Mouse (Mus musculus): ENCODE data around the gene Pxmp4.
A peak's percentile ranks its signal among the peaks of the same experiment; 100 is the strongest.

The Pxmp4 gene

GRCm38 (mm10) chr2:154603638-154604153 is at the start of gene Pxmp4:
Pxmp4 (minus strand) TSS chr2:154603708.
- DNase-seq (ENCODE audit: low spot score in 2 of 2) = peak; percentile 98

GRCm38 (mm10) chr2:154651363-154651762 is 47.9 kb upstream of the Pxmp4 start, which contains the start of gene Chmp4b:
Chmp4b (plus strand) TSS chr2:154651705.
- no peak for DNase-seq (ENCODE audit: low spot score in 2 of 2)

- no peak for DNase-seq (ENCODE audit: low spot score in 2 of 2)
These were observed 46.9 kb upstream of the Pxmp4 start for GRCm38 (mm10) chr2:154650404-154650803.

GRCm38 (mm10) chr2:154648086-154648485 is 44.6 kb upstream of the Pxmp4 start:
- no peak for DNase-seq (ENCODE audit: low spot score in 2 of 2)

GRCm38 (mm10) chr2:154646634-154647033 is 43.1 kb upstream of the Pxmp4 start:
- no peak for DNase-seq (ENCODE audit: low spot score in 2 of 2)

GRCm38 (mm10) chr2:154642712-154643385 is 39.3 kb upstream of the Pxmp4 start:
- DNase-seq (ENCODE audit: low spot score in 2 of 2) = no peak

- no peak for DNase-seq (ENCODE audit: low spot score in 2 of 2)
These were observed 38.5 kb upstream of the Pxmp4 start for GRCm38 (mm10) chr2:154642005-154642459.

- no peak for DNase-seq (ENCODE audit: low spot score in 2 of 2)
These were observed 37.7 kb upstream of the Pxmp4 start for GRCm38 (mm10) chr2:154641176-154641575.

- no peak for DNase-seq (ENCODE audit: low spot score in 2 of 2)
These were observed 35.6 kb upstream of the Pxmp4 start for GRCm38 (mm10) chr2:154639115-154639514.

GRCm38 (mm10) chr2:154638521-154638920 is 35.0 kb upstream of the Pxmp4 start:
- DNase-seq (ENCODE audit: low spot score in 2 of 2) = no peak

GRCm38 (mm10) chr2:154635826-154636225 is 32.3 kb upstream of the Pxmp4 start:
- no peak for DNase-seq (ENCODE audit: low spot score in 2 of 2)

GRCm38 (mm10) chr2:154633876-154634644 is 30.6 kb upstream of the Pxmp4 start:
- DNase-seq (ENCODE audit: low spot score in 2 of 2) = no peak

- DNase-seq (ENCODE audit: low spot score in 2 of 2) = no peak
These were observed 29.7 kb upstream of the Pxmp4 start for GRCm38 (mm10) chr2:154633039-154633742.

GRCm38 (mm10) chr2:154632203-154632780 is 28.8 kb upstream of the Pxmp4 start:
- peak; percentile 47 to 56 for DNase-seq (ENCODE audit: low spot score in 2 of 2)

- no peak for DNase-seq (ENCODE audit: low spot score in 2 of 2)
These were observed 27.0 kb upstream of the Pxmp4 start for GRCm38 (mm10) chr2:154630531-154630930.

- DNase-seq (ENCODE audit: low spot score in 2 of 2) = no peak
These were observed 20.6 kb upstream of the Pxmp4 start for GRCm38 (mm10) chr2:154624137-154624536.

GRCm38 (mm10) chr2:154621684-154622083 is 18.2 kb upstream of the Pxmp4 start:
- DNase-seq (ENCODE audit: low spot score in 2 of 2) = no peak

GRCm38 (mm10) chr2:154617061-154617460 is 13.6 kb upstream of the Pxmp4 start:
- no peak for DNase-seq (ENCODE audit: low spot score in 2 of 2)

- DNase-seq (ENCODE audit: low spot score in 2 of 2) = no peak
These were observed 12.2 kb upstream of the Pxmp4 start for GRCm38 (mm10) chr2:154615674-154616073.

GRCm38 (mm10) chr2:154614841-154615576 is 11.5 kb upstream of the Pxmp4 start:
- no peak for DNase-seq (ENCODE audit: low spot score in 2 of 2)

All from spleen, postnatal 14 days (tissue).